Mouse (Mus musculus) embryonic facial prominence, embryonic 11.5 days (tissue): Measurements from ENCODE around the gene Mrps23. TPM values are rescaled to one million over a fixed set of nuclear protein-coding genes. Genes with fewer than 3 reads are reported as not detected.
A peak's percentile ranks its signal among the peaks of the same experiment; 100 is the strongest.
"Not testable (repeated sequence)": the region's sequence is repeated elsewhere in the genome, so short reads cannot be mapped to it uniquely, and the experiment has no call there.

ENCODE experiments used
- ATAC-seq: fragments of 200-750 bp; cut with Nextera tagmentation; replicated peaks from 2 replicates; pipeline ENCODE4 v1.8.0; 2017; ENCODE audit warnings: low read depth; ENCODE audit not compliant: insufficient number of reproducible peaks, low FRiP score, low TSS enrichment
- DNase-seq: peaks from one replicate; pipeline ENCODE4 v3.0.0-alpha.2; 2015; ENCODE audit warnings: low spot score
- H3K27ac ChIP-seq: fragments of 300-500 bp; sonication (generic); replicated peaks from 2 replicates; pipeline ENCODE4 v1.5.1; 2014; ENCODE audit warnings: mild to moderate bottlenecking, low read depth, low read length, control low read depth
- H3K27me3 ChIP-seq: fragments of 300-500 bp; sonication (generic); 2 replicates; pipeline ENCODE4 v1.6.1; 2014; ENCODE audit warnings: mild to moderate bottlenecking, low read length, moderate library complexity, mixed read lengths; ENCODE audit not compliant: control insufficient read depth, insufficient read depth
- H3K36me3 ChIP-seq: fragments of 300-500 bp; sonication (generic); replicated peaks from 2 replicates; pipeline ENCODE4 v1.6.1; 2014; ENCODE audit warnings: low read depth, mild to moderate bottlenecking, low read length, moderate library complexity, mixed read lengths; ENCODE audit not compliant: control insufficient read depth, insufficient read depth
- H3K4me1 ChIP-seq: fragments of 300-500 bp; sonication (generic); 2 replicates; pipeline ENCODE4 v1.6.1; 2014; ENCODE audit warnings: low read length, mixed read lengths; ENCODE audit not compliant: control insufficient read depth, insufficient read depth
- H3K4me2 ChIP-seq: fragments of 300-500 bp; sonication (generic); 2 replicates; pipeline ENCODE4 v1.6.1; 2014; ENCODE audit warnings: low read depth, mild to moderate bottlenecking, control low read depth, low read length, moderate library complexity
- H3K4me3 ChIP-seq: fragments of 300-500 bp; sonication (generic); 2 replicates; pipeline ENCODE4 v1.5.1; 2014; ENCODE audit warnings: low read depth, low read length, control low read depth
- H3K9ac ChIP-seq: fragments of 300-500 bp; sonication (generic); replicated peaks from 2 replicates; pipeline ENCODE4 v1.6.1; 2014; ENCODE audit warnings: mild to moderate bottlenecking, control low read depth, low read length
- H3K9me3 ChIP-seq: fragments of 300-500 bp; sonication (generic); replicated peaks from 2 replicates; pipeline ENCODE4 v1.6.1; 2016; ENCODE audit warnings: mild to moderate bottlenecking, low read length, inconsistent platforms, mixed read lengths; ENCODE audit not compliant: control insufficient read depth
- WGBS: fragments of 180-500 bp; shearing (Covaris S2); extraction: QIAGEN DNeasy Blood & Tissue Kit; methylation state at CpG from one replicate; pipeline ENCODE4 v1.1.7; 2014; 5-methylcytosine and 5-hydroxymethylcytosine counted together
- polyA plus RNA-seq: library from polyadenylated mRNA; unstranded; fragments of >200 nt; fragmentation: Nextera tagmentation; extraction: Ambion mirVana; gene quantifications from 2 replicates; pipeline ENCODE4 v1.2.1, GENCODE M21; 2014

Mrps23 gene
- polyA plus RNA-seq, 1 experiment from 2014 or later, result 83.8 TPM

GRCm38 (mm10) chr11:88204593-88205368 is 593 bp downstream of the Mrps23 start:
- Histone ChIP-seq H3K4me2 (peak overlapping the region; percentile 71), H3K9me3 (no peaks in the 10 kb centered on the region), H3K4me3 (peak overlapping the region; percentile 59), H3K4me1 (no peaks in the 10 kb centered on the region), H3K27ac (no peak overlapping the region), H3K27me3 (no peaks in the 10 kb centered on the region), H3K36me3 (no peaks in the 10 kb centered on the region; the same call in none of the 2 replicates), H3K9ac (peak overlapping the region; percentile 67)
- ATAC-seq (peak; percentile 29), DNase-seq (no peak)
- 33% methylated on average over 30 of the region's 30 CpGs for WGBS

- H3K4me3 ChIP-seq, DNase-seq, H3K4me2 ChIP-seq, H3K4me1 ChIP-seq, H3K9ac ChIP-seq, H3K27me3 ChIP-seq, H3K9me3 ChIP-seq, H3K27ac ChIP-seq, H3K36me3 ChIP-seq, ATAC-seq: not testable (repeated sequence)
- WGBS, result 85% methylated on average over 8 of the region's 8 CpGs
These were observed 2.4 kb downstream of the Mrps23 start for GRCm38 (mm10) chr11:88206576-88206975.

GRCm38 (mm10) chr11:88207697-88208096 is 3.5 kb downstream of the Mrps23 start:
- Histone ChIP-seq H3K9ac (no peak overlapping the region), H3K36me3 (peaks cover 2% of the 10 kb centered on the region), H3K9me3 (no peaks in the 10 kb centered on the region), H3K27ac (no peak overlapping the region), H3K4me1 (no peaks in the 10 kb centered on the region), H3K4me2 (no peak overlapping the region), H3K27me3 (no peaks in the 10 kb centered on the region), H3K4me3 (no peak overlapping the region)
- DNase-seq (no peak), ATAC-seq (no peak)
- WGBS, result 95% methylated on average over 2 of the region's 2 CpGs

DNA sequence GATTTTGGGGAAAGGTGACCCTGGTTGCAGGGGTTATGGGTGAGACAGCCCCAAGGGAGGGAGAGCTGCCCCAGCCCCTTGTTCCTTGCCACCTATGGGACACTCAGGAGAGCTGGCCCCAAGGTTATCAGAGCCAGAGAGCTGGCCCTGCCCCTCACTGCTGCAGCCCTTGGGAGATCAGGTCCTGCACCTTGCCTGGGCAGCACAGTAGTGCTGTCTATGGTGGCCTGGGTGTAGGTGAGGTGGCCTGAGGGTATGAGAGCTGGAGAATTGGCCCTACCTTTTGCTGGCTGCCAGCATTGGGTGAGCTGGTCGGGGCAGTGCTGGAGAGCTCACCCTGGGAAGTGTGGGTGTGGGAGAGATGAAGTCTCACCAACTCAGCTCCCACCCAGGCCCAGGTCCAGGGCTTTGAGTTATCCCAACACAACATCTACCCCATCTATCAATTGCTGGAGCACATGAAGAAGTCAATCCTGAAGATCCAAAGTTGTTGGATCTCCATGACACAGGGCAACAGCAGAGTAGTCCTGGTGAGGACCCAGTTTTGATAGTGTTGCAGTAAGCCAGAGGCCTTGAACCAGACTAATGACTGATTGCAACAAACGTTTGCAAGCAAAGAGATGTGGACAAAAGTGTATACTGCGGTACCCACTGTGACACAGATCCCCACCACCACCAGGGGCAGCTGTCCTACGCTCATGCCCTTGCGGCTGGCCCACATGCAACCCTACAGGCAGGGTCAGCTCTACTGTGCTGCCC is 7.8 kb downstream of the Mrps23 start:
- H3K27me3 ChIP-seq, result no peaks in the 10 kb centered on the region
- H3K36me3 ChIP-seq, result peaks cover 2% of the 10 kb centered on the region
- H3K4me2 ChIP-seq, result no peak overlapping the region
- H3K4me1 ChIP-seq, result no peaks in the 10 kb centered on the region
- no peak overlapping the region for H3K9ac ChIP-seq
- no peak overlapping the region for H3K4me3 ChIP-seq
- WGBS, result 85% methylated on average over 5 of the region's 5 CpGs
- no peaks in the 10 kb centered on the region for H3K9me3 ChIP-seq
- ATAC-seq, result no peak
- no peak overlapping the region for H3K27ac ChIP-seq
- no peak for DNase-seq

DNA sequence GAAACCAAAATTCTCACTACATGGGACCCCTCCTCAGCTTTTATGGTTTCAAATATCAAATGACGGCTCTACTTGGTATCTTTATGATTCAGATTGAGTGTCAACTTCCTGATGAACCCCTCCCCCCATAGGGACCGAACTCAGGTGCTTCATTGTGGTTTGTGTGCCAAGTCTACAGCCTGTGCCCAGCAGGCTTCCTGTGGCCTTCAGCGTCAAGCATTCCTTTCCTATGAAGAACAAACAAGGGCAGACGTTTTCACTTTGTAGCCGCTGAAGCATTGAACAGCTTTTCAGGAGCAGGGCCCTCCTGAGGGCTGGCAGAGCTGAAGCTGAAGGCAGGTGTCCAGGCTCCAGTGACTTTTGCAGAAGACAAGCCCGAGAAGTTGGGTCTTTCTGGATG is 9.6 kb downstream of the Mrps23 start:
- Histone ChIP-seq H3K9ac (no peak overlapping the region), H3K4me3 (no peak overlapping the region), H3K27ac (no peak overlapping the region), H3K4me2 (no peak overlapping the region), H3K4me1 (no peaks in the 10 kb centered on the region), H3K36me3 (peaks cover 2% of the 10 kb centered on the region), H3K9me3 (no peaks in the 10 kb centered on the region), H3K27me3 (no peaks in the 10 kb centered on the region)
- 63% methylated on average over 6 of the region's 6 CpGs for WGBS
- ATAC-seq (no peak), DNase-seq (no peak)

DNA sequence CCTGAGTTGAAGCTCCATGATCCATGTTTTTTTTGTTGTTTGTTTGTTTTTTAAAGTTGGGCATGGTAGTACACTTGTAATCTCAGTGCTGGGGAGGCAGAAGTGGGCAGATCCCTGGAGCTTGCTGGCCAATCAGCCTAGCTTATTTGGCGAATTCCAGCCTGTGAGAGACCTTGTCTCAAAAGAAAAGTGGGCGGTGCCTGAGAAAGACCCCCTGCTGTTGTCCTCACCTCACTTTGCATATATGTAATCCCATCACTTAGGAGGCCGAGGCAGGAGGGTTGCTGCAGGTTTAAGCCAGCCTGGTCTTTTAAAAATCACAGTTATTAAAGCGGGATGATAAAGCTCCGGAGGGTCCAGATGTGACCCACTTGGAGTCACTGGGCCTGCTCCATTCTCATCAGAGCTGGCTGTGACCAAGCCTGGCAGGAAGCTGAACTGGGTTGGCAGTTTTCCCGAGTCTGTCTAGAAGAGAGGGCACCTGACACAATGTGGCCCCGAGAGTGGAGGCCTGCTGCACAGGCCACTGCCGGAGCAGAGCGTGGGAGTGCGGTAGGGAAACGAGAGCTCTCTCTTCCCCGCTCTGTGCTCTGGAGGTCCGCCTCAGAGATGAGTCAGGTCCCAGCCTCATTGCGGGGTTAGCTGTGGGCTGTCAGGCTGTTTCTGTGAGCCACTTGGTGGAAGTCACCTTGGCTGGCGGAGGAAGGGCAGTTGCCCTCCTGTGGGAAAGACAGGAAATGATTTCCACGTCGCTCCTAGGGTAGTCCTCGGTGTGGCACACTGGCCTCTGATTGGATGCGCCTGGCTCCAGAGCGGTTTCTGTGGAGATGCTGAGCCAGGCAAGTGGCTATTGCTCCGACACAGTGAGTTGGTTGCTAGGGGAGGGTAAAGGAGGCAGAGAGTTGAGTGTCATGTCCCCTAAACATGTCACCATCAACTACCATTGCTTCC is 11.0 kb downstream of the Mrps23 start:
- DNase-seq (no peak), ATAC-seq (peak; percentile 53)
- Histone ChIP-seq H3K4me1 (no peaks in the 10 kb centered on the region), H3K27me3 (no peaks in the 10 kb centered on the region), H3K4me2 (no peak overlapping the region), H3K4me3 (no peak overlapping the region), H3K9me3 (no peaks in the 10 kb centered on the region), H3K27ac (no peak overlapping the region), H3K36me3 (peaks cover 2% of the 10 kb centered on the region; the same call in 1 of the 2 replicates), H3K9ac (no peak overlapping the region)
- 59% methylated on average over 21 of the region's 21 CpGs for WGBS

DNA sequence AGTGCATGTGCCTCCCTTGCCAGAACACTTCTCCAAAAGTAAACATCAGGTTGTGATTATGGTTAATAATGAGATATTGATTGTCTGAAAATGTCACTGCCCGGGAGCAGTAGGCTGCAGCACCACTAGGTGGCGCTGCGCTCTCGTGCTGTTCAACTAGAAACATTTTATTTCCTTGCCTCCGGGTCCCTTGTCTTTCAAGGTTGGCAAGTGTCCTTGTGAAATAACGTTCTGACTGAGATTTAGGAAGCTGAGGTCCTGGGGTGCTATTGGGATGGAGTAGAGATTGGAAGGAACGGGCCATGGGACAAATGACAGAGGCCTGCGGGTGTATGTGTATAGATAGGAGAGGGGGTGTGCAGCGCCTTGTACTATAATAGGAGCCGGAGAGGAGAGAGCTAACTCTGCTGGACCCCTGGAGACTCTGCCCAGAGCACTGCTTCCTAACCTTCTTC is 12.1 kb downstream of the Mrps23 start:
- H3K4me1 ChIP-seq, result no peaks in the 10 kb centered on the region
- H3K27ac ChIP-seq, result no peak overlapping the region
- H3K27me3 ChIP-seq, result no peaks in the 10 kb centered on the region
- H3K9me3 ChIP-seq, result no peaks in the 10 kb centered on the region
- H3K4me3 ChIP-seq, result no peak overlapping the region
- WGBS, result 24% methylated on average over 10 of the region's 10 CpGs
- peaks cover 2% of the 10 kb centered on the region; the same call in 1 of the 2 replicates for H3K36me3 ChIP-seq
- no peak overlapping the region for H3K4me2 ChIP-seq
- 0 out of 2 replicates have a peak overlapping the region, but pooled peaks have one; percentile 3 for H3K9ac ChIP-seq
- ATAC-seq (0 out of 2 replicates have a peak, but pooled peaks have one; percentile 17), DNase-seq (peak; percentile 87)
